Mouse (Mus musculus) G1E-ER4 (cell line): ENCODE results near the gene Zfp324. TPM values are rescaled to one million over a fixed set of nuclear protein-coding genes. Genes with fewer than 3 reads are reported as not detected.

ENCODE experiments used
- GATA1 ChIP-seq: IDR thresholded peaks from one replicate; pipeline ENCODE4 v1.8.0; 2012; ENCODE audit warnings: low read length, inconsistent platforms
- polyA plus RNA-seq: library from polyadenylated mRNA; stranded (reverse); fragments of >175 nt; gene quantifications from 2 replicates; pipeline ENCODE4 v1.2.3, GENCODE M21; 2012

Gene Zfp324
- polyA plus RNA-seq, 1 experiment = 5.0 TPM

DNA sequence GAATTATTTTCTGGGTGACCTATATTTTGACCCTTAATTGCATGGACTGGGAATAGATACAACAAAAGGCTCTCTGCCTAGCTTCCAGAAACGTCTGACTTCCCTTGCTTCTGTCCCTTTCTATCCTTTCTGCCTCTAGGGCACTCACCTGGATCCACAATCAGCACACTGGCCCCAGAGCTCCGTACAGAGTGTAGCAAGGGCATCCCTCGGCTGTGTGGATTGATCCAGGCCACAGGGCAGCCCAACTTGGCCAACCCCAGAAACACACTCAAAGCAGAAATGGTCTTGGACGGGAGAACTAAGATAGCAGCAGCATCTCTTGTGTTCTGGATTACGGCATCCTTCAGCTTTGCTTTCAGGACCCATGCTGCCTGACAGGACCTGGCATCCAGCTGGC is 31.6 kb downstream of the Zfp324 start:
- TF ChIP-seq GATA1 = no peak

DNA sequence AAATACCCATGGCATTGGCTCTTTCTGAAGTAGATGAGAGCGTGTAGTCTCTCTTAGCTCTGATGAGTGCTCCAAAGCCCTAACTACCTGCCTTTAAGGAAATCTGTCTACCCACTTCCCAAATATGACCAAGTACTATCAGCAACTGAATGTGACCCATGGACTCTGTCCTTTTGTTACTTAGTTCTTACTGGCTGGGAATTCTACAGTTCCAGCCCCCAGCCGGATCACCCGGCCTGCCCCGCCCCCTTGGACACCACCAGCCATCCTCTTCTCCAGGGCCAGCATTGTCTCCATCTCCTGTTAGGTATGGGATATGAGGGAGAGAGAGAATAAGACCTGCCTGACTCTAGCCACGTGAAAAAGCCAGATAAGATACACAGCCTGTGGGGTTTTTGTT is 32.4 kb downstream of the Zfp324 start, which contains the start of gene Slc27a5:
Slc27a5 (minus strand) TSS at position 140 of the 400 bp plus-strand sequence.
- TF ChIP-seq GATA1 = no peak

DNA sequence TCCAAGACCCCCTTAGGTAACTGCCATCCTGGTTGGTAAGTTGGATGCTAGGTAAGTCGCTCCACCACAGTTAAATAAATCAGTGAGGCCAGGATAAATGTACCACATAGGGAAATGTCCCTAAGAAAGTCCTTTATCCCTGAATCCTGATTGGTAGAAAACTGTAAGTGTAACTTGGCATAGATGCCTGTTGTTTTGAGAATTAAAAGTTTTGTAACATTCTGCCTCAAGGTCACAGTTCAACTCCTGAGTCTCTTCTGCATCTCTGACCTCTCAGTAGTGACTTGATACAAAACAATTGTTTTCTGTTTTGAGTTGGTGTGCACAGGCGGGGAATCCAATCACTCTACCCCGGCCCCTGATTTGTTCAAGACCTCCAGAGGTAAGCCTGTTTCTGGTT is 33.2 kb downstream of the Zfp324 start, which contains the start of gene Trim28:
Trim28 (plus strand) TSS at position 264 of the 400 bp plus-strand sequence.
- no peak for TF ChIP-seq GATA1

DNA sequence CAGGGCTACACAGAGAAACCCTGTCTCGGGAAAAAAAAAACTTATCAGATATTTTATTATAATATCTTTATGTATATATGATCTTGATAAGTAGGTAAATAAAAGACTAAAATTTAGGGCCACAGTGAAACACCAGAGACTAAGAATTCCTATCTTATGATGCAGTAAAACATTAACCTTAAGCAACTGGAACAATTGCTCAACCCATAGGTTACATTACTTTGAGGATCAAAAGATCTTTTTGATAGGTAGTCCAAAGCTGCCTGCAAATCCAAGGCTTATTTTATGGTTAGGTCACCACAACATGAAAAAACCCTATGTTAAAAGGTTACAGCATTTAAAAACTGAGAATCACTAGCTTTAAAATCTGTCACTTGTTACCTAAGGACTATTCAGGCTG is 35.9 kb downstream of the Zfp324 start:
- TF ChIP-seq GATA1 = no peak

DNA sequence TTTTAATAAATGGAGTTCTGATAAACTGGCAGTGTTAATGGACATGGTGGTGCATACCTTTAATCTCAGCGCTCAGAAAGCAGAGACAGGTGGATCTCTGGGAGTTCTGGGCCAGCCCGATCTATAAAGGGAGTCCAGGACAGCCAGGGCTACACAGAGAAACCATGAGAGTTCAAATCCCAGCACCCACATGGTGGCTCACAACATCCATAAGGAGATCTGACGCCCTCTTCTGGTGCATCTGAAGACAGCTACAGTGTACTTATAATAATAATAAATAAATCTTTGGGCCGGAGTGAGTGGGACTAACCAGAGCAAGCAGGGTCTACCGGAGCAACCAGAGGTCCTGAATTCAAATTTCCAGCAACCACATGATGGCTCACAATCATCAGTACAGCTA is 37.7 kb downstream of the Zfp324 start:
- no peak for TF ChIP-seq GATA1

DNA sequence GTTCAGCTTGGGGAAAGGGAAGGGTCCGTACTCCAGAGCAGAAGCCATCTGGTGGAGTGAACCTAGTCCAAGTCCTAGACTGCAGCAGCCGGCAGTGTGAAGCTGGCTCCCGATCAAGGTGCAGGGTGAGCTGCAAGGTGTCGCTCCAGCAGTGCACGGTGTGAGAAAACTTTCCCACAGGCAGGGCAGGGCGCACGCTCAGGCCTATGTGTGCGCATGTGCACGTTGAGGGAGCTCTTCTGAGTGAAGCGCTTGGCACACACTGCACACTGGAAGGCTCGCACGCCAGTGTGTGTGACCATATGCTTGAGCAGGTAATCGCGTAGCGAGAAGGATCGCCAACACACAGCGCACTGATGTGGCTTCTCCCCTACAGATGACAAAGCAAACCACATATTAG is 40.4 kb downstream of the Zfp324 start:
- TF ChIP-seq GATA1 = no peak

DNA sequence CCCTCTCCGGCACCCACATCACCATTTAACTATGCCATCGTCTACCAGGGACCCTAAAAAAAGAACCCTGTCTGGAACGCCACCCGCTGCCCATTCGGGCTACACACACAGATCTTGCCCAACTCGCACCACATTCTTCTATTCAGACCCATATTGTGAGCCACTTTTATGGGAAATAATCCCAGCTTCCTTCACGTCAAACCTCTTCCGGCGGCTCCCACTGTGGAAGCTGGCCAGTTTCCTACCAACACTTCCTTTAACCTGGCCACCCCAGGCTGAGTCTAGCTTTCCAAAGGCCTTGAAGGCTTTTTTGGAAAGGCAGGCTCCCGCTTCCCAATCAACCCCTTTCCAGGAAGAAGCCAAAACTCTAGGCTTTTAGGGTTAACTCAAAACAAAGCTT is 40.9 kb downstream of the Zfp324 start:
- TF ChIP-seq GATA1 = no peak

DNA sequence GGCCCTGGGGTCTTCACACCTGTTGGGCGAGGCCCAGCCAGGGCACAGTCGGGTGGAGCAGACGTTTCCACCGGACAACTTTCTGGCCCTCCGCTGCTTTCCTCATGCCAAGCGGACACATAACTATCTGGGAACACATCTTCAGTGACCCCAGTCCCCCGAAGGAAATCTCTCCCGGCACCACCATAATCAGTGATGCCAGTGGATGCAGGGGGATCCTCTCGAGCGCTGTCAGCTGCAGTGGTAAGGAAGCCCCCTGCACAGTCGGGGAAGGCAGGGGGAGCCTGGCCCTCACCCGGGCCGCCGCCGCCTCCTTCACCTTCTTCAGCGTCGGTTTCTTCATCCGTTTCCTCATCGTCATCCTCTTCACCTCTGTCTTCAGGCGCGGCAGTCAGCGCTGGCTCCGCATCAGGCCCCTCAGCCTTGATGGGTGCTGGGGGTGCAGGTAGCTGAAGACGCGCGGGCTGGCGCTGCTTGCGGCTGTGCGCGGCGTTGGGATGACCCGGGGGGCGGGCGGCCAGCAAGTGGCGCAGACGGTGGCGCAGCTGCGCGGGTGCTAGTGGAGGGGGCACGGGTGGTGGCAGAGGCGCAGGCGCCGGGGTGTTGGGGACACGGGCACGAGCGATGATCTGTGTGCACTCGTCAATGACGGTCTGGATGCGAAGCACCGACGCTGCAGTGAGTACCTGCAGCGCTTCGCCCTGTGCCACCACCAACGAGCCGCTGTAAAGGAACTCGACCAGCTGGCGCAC is 41.9 kb downstream of the Zfp324 start:
- TF ChIP-seq GATA1 = no peak

DNA sequence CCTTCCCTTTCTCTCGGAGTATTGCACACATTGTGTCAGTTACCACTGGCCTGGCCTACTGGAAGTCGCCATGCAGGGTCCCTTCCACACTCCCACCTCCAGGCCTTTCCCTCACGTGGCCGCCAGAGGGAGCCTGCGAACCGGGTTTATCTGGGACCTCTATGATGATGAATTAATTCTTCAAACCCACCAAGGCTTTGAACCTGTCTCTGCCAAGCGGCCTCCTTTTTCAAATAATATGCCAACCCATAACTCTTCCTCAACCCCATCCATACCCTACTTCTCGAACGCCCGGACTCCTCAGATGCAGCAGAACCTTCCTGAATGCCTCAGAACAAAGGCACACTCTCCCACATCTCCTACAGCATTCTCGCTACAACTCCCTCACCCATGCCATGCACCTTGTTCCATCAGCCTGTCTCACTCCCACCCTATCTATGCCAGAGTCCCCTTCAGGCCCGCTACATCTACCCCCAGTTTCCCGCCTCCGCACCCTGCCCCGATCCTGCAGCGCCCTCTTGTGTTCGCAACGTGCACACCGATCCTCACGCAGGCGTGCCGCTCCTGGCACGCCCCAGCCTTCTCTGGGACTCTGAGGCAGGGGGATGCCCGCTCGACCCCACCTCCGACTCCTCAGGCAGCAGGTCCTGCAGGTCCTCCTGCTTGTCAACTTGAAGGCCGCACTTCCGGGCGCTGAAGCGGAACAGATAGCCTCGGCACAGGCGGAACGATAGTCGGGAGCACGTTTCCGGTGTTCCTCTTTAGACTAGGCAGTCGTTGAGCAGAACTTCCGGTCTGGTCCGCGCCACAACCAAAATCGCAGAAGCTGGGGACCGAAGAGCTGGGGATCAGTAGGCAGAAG is 43.7 kb downstream of the Zfp324 start:
- no peak for TF ChIP-seq GATA1

DNA sequence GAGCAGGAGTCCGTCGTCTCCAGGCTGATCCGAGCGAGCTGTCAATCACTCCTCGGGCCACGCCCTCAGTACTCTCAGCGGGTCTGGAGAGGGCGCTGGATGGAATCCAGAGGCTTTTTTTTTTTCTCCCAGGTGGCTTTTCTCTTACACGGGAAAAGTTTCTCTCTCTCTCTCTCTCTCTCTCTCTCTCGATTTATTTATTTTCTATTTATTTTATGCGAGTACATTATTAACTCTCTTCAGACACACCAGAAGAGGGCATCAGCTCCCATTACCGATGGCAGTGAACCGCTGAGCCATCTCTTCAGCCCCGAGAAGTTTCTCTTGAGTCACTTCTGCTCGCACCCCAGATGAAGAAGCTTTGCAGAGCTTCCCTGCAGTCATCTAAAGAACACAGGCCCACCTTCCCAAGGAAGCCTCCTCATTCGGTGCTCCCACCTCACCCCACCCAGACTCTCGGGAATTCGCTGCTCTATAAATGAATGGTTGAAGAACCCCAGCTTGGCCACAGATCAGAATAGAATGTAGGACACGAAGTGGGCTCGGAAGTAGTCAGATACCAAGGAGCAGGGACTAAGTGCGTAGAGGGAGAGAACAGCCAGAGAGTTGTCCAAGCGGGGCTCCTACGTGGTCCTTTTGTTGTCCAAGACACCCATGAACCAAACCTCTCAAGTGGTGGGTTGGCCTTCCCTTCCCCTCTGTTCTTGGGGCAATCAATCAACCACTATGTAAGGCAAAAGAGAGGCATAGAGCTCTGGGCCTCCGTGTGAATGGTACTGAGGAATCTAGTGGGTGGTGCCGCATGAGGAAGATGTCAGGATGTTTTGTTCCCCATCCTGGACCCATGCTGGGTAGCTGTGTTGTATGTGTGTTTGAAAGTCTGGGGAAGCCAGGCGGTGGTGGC is 44.6 kb downstream of the Zfp324 start, which contains the start of gene Zbtb45:
Zbtb45 (minus strand) TSS at position 30 of the 904 bp plus-strand sequence.
- no peak for TF ChIP-seq GATA1

DNA sequence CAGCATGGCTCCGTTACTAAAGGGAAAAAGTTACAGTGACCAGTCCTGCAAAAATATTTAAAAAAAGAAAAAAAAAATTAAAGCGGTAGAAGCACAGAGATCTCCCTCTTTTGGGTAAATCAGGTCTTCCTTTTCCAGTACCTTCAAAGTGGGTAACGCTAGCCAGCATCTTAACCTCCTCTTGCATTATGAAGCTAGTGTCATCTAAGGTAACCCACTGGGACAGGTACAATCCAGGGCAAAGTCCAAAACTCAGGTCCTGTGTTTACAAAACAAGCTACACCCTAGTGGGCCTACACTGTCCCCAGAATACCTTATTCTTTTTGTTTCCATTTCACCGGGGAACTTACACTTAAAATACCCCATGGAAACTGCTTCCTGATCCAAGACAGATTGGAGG is 48.0 kb downstream of the Zfp324 start:
- TF ChIP-seq GATA1 = no peak

DNA sequence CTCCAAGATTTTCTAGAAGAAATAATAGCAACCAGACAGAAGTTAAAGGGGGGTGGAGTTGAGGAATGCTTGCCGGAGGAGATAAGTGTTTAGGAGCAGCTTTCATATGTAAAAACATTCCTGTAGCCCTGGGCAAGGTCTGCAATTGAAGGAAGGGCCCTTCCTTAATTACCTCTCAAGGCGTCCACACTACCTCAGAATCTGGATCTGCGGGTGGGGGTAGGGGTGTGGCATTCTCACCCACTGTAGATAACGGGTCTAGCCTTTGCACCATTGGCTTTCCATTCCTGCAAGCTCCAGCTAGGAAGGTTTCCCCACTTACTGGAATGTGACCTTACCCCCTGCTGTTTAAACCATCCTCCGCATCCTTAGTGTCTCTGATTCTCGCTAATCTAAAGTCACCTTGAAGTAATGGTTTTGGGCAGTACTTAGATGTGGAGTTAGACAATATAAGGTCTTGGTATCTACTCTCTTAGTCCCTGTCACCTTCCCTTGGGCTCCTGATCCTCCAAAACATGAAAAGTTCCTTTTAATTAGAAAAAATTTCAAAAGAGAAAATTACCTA is 48.7 kb downstream of the Zfp324 start:
- TF ChIP-seq GATA1 = no peak

DNA sequence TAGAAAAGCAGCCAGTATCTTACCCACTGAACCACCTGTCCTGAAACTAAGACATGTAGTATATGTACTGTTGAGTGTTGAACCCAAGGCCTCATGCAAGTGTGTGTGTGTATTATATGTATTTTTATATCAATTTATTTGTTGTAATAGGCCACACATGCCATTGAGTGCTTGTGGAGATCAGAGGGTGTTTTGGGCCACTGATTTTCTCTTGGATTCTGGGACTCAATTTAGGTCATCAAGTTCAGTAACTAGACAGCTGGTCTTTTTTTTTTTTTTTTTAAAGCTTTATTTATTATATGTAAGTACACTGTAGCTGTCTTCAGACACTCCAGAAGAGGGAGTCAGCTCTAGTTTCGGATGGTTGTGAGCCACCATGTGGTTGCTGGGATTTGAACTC is 49.6 kb downstream of the Zfp324 start:
- TF ChIP-seq GATA1 = no peak

DNA sequence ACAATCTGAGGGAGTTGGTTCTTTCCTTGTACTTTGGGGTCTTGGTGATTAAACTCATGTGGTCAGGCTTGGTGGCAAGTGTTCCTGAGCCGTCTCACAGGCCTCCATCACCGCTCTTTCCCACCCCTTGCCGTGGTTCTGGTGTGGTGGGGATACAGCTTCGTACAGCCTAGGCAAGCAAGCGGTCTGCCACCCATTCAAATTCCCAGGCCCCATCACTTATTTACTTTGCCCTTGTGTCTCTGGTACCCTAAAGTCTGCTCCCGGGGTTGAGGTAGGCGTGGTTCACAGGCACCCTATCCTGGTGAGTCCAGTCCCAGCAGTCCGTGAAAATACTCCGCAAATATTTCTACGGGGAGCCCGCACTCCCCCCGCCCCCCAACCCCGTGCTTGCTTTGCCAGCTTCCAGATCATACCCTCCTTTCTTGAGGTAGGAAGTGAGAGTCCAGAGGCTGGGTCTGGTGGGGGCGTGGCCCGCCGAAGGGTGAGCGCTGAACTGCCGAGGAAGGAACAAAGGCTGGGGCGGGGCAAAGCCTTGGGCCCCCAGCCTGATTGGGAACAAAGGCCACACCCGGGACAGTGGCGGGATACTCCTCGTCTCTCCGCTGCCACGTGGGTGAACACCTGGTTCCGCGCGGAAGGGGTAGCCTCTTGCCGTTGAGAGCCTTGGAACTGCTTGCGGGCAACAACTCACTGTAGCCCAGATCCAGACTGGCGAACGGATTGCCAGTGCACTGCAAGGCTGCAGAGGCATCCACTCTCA is 57.3 kb downstream of the Zfp324 start:
- TF ChIP-seq GATA1 = no peak

Other genes with a start within 250 kb of the Zfp324 start
- gene Vmn2r56, start 230.8 kb upstream of the Zfp324 start, polyA plus RNA-seq = not detected in 2 replicates
- gene Zscan18, start 162.2 kb upstream of the Zfp324 start, polyA plus RNA-seq = not detected in 2 replicates
- gene Zfp329, start 147.0 kb upstream of the Zfp324 start, polyA plus RNA-seq = 0.21 and 0.25 TPM in 2 replicates
- 2.3 and 3.0 TPM in 2 replicates for gene Zfp110, start 131.1 kb upstream of the Zfp324 start, polyA plus RNA-seq
- gene Zfp128, start 84.7 kb upstream of the Zfp324 start, polyA plus RNA-seq = 0.65 and 0.75 TPM in 2 replicates
- 4.1 and 5.8 TPM in 2 replicates for gene Zscan22, start 68.0 kb upstream of the Zfp324 start, polyA plus RNA-seq
- 2,301 and 3,402 TPM in 2 replicates for gene Rps5, start 43.5 kb upstream of the Zfp324 start, polyA plus RNA-seq
- 2.0 and 3.0 TPM in 2 replicates for gene Rnf225, start 38.4 kb upstream of the Zfp324 start, polyA plus RNA-seq
- gene Zfp446, start 12.0 kb downstream of the Zfp324 start, polyA plus RNA-seq = 5.8 and 5.9 TPM in 2 replicates
- gene Slc27a5, start 32.4 kb downstream of the Zfp324 start, polyA plus RNA-seq = not detected in 2 replicates
- 297 and 367 TPM in 2 replicates for gene Trim28, start 33.3 kb downstream of the Zfp324 start, polyA plus RNA-seq
- gene Zbtb45, start 44.2 kb downstream of the Zfp324 start, polyA plus RNA-seq = 192 and 209 TPM in 2 replicates
- gene Chmp2a, start 69.0 kb downstream of the Zfp324 start, polyA plus RNA-seq = 86.1 and 432 TPM in 2 replicates
- 343 and 422 TPM in 2 replicates for gene Ube2m, start 72.4 kb downstream of the Zfp324 start, polyA plus RNA-seq
- 0.45 and 0.51 TPM in 2 replicates for gene Mzf1, start 88.9 kb downstream of the Zfp324 start, polyA plus RNA-seq
- not detected in 2 replicates for gene Vmn1r85, start 129.3 kb downstream of the Zfp324 start, polyA plus RNA-seq
- not detected in 2 replicates for gene Vmn1r86, start 154.1 kb downstream of the Zfp324 start, polyA plus RNA-seq
- gene Vmn1r87, start 174.3 kb downstream of the Zfp324 start, polyA plus RNA-seq = not detected in 2 replicates
- gene Vmn1r88, start 193.7 kb downstream of the Zfp324 start, polyA plus RNA-seq = not detected in 2 replicates
- not detected in 2 replicates for gene Vmn1r89, start 247.2 kb downstream of the Zfp324 start, polyA plus RNA-seq